Mouse (Mus musculus) G1E (cell line): ENCODE measurements at regions not wholly inside any gene's neighbourhood (a gene's known extent, or its start where the extent isn't known, plus 50 kb on each side); places are given as distances from the start of the nearest gene placed in this dataset.

Experiments used
- CTCF ChIP-seq: IDR thresholded peaks from 2 replicates; pipeline ENCODE4 v1.5.1; 2012; ENCODE audit warnings: low read depth, low read length, inconsistent platforms, mixed read lengths
- GATA1 ChIP-seq: IDR thresholded peaks from 2 replicates; pipeline ENCODE4 v1.6.1; 2012; ENCODE audit warnings: borderline replicate concordance, low read length, inconsistent platforms, mixed read lengths
- GATA2 ChIP-seq: IDR thresholded peaks from 2 replicates; pipeline ENCODE4 v1.6.1; 2012; ENCODE audit warnings: low read depth, low read length, inconsistent platforms, borderline replicate concordance
- POLR2AphosphoS5 ChIP-seq: IDR thresholded peaks from 2 replicates; pipeline ENCODE4 v1.6.1; 2012; ENCODE audit warnings: low read depth, low read length, inconsistent platforms; ENCODE audit not compliant: insufficient replicate concordance
- TAL1 ChIP-seq: conservative IDR thresholded peaks from 2 replicates; pipeline ENCODE4 v1.6.1; 2012; ENCODE audit warnings: low read depth, low read length, inconsistent platforms, mixed read lengths

DNA sequence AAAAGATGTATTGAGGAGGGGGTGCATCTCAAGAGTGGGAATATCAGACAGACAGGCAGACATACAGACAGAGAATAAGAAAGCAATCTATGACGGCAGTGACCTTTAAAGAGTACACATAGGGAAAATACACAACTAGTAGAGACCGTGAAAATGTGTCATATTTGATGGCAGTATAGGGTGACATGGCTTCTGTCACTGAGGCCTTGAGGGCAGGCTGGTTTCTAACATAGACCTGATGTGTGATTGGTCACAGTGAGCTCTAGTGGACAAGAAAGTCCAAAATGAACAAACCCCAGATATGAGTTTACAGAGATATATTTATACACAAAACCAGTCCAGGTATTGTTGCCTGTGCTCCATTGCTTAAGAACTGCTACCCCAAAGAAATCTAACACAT, 196.3 kb downstream of the 1190002N15Rik start:
- TF ChIP-seq CTCF (no peak), GATA1 (no peak), GATA2 (no peak), TAL1 (no peak), POLR2AphosphoS5 (no peak)
